Mouse (Mus musculus) neural tube, embryonic 12.5 days (tissue): ENCODE measurements around the gene 1190005I06Rik. TPM values are rescaled to one million over a fixed set of nuclear protein-coding genes. Genes with fewer than 3 reads are reported as not detected.
A peak's percentile ranks its signal among the peaks of the same experiment; 100 is the strongest.

ENCODE experiments used
- ATAC-seq: fragments of 200-750 bp; cut with Nextera tagmentation; 2 replicates; pipeline ENCODE4 v1.8.0; 2017; ENCODE audit warnings: low read depth, mild to moderate bottlenecking, moderate TSS enrichment, moderate library complexity; ENCODE audit not compliant: low FRiP score
- H3K27ac ChIP-seq: fragments of 300-500 bp; sonication (generic); 2 replicates; pipeline ENCODE4 v1.5.1; 2016
- H3K27me3 ChIP-seq: fragments of 300-500 bp; sonication (generic); replicated peaks from 2 replicates; pipeline ENCODE4 v1.6.1; 2016; ENCODE audit warnings: mild to moderate bottlenecking
- H3K36me3 ChIP-seq: fragments of 300-500 bp; sonication (generic); 2 replicates; pipeline ENCODE4 v1.6.1; 2016; ENCODE audit warnings: mild to moderate bottlenecking
- H3K4me1 ChIP-seq: fragments of 300-500 bp; sonication (generic); 2 replicates; pipeline ENCODE4 v1.6.1; 2016
- H3K4me2 ChIP-seq: fragments of 300-500 bp; sonication (generic); replicated peaks from 2 replicates; pipeline ENCODE4 v1.6.1; 2016; ENCODE audit warnings: mild to moderate bottlenecking
- H3K4me3 ChIP-seq: fragments of 300-500 bp; sonication (generic); 2 replicates; pipeline ENCODE4 v1.5.1; 2016
- H3K9ac ChIP-seq: fragments of 300-500 bp; sonication (generic); 2 replicates; pipeline ENCODE4 v1.6.1; 2016; ENCODE audit warnings: mild to moderate bottlenecking
- H3K9me3 ChIP-seq: fragments of 300-500 bp; sonication (generic); 2 replicates; pipeline ENCODE4 v1.6.1; 2016; ENCODE audit warnings: mild to moderate bottlenecking
- WGBS: fragments of 180-500 bp; shearing (Covaris S2); methylation state at CpG from one replicate; pipeline ENCODE4 v1.1.7; 2016; 5-methylcytosine and 5-hydroxymethylcytosine counted together
- polyA plus RNA-seq: library from polyadenylated mRNA; unstranded; fragments of >200 nt; fragmentation: Nextera tagmentation; extraction: Ambion mirVana; gene quantifications from 2 replicates; pipeline ENCODE4 v1.2.1, GENCODE M21; 2016

1190005I06Rik gene
- polyA plus RNA-seq, 1 experiment from 2014 or later: 6.3 TPM

DNA sequence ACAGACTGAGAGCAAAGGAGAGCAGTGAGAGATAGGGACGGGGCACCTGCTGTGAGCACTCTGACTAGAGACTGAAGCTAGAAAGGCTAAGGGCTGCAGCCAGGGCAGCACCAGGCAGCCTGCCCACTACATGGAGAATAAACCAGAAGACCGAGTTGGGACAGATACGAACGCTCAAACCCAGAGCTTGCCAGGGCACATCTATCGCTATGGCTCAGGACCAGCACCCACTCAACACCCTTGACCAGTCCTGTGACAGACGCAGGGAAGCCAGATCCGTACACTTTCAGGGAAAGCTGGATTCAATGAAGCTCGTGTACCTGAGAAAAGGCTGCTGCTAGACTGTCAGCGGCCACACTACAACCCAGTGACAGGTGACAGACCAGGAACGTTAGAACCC is 61.9 kb downstream of the 1190005I06Rik start:
- no peak overlapping the region for H3K27ac ChIP-seq
- 92% methylated on average over 10 of the region's 10 CpGs for WGBS
- peaks cover 14% of the 10 kb centered on the region for H3K4me1 ChIP-seq
- H3K4me3 ChIP-seq: no peak overlapping the region
- H3K9ac ChIP-seq: no peak overlapping the region
- no peaks in the 10 kb centered on the region for H3K27me3 ChIP-seq
- no peaks in the 10 kb centered on the region for H3K9me3 ChIP-seq
- no peak overlapping the region for H3K4me2 ChIP-seq
- peaks cover 18% of the 10 kb centered on the region for H3K36me3 ChIP-seq
- no peak for ATAC-seq

DNA sequence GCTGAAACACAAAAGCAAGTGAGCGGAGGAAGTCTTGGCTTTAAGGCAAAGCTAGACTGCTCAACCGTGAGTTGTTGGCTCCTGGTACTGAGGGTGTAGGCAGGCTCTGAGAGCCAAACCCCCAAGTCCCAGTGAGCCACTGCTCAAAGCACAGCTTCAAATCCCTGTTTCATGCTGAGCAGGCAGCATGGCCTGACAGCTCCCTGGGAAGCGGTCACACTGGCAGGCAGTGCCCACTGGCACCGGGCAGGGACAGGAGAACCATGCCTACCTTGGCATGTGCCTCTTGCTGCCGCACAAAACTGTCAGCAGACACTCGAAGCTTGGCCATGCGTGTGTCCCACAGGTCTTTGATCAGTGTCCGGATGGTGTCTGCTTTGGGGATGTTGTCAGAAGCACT is 65.6 kb downstream of the 1190005I06Rik start:
- Histone ChIP-seq H3K27ac (no peak overlapping the region), H3K4me1 (no peaks in the 10 kb centered on the region), H3K9ac (no peak overlapping the region), H3K27me3 (no peaks in the 10 kb centered on the region), H3K4me3 (no peak overlapping the region), H3K9me3 (no peaks in the 10 kb centered on the region), H3K36me3 (peaks cover 54% of the 10 kb centered on the region), H3K4me2 (no peak overlapping the region)
- 89% methylated on average over 8 of the region's 8 CpGs for WGBS
- no peak for ATAC-seq

DNA sequence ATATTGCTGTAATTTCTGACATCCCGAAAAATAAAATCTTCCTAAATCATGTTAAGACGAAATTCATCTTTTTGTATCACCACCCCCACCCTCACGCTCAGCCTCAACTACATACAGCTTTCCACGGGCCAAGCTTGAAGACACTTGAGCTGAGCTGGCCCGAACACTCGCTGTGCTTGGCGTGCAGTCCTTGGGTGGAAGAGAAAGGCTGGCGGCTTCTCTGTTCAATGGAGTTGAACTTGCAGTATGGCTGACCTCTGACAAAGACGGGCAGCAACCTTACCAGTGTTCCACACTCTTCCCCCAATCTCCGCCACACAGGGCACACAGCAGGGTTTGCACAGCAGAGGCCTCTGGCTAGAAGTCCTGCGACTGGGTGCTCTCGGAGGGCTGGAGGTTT is 66.1 kb downstream of the 1190005I06Rik start:
- Histone ChIP-seq H3K27ac (no peak overlapping the region), H3K27me3 (no peaks in the 10 kb centered on the region), H3K9ac (no peak overlapping the region), H3K36me3 (peaks cover 59% of the 10 kb centered on the region), H3K9me3 (no peaks in the 10 kb centered on the region), H3K4me3 (no peak overlapping the region), H3K4me2 (no peak overlapping the region), H3K4me1 (no peaks in the 10 kb centered on the region)
- no peak for ATAC-seq
- WGBS: 92% methylated on average over 12 of the region's 12 CpGs

DNA sequence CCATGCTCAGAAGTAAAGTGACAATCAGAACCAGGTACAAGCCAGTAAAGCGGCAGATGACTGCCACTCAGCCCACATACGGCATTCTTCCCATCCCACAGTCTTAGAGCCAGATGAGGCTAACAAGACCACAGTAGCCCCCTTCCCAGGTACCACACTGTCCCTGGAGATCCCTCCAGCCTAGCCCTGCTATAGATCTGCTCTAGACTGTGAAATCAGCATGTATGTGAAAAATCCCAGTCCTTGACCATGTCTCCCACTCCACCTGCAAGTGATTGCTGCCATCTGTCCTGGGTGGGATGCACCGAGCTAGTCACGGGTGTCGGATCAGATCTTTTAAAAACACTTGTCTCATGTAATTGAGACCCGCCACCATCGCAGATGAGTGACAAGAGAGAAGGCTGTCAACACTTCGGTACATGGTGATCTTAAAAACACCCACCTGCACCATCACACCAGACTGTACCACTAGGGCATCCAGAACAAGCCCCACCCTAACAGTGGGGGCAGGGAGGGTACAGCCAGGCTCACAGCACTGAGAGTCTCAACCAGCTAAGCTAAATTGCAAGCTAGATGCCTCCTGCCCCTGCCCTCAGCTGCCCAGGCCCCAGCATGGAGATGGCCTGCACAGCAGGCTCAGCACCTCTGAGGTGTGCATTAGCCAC is 67.0 kb downstream of the 1190005I06Rik start:
- Histone ChIP-seq H3K4me2 (no peak overlapping the region), H3K9ac (no peak overlapping the region), H3K27ac (no peak overlapping the region), H3K9me3 (no peaks in the 10 kb centered on the region), H3K4me1 (0 out of 2 replicates have a peak, but pooled peaks cover 7% of the 10 kb centered on the region), H3K27me3 (no peaks in the 10 kb centered on the region), H3K4me3 (no peak overlapping the region), H3K36me3 (peaks cover 67% of the 10 kb centered on the region)
- WGBS: 94% methylated on average over 8 of the region's 8 CpGs
- no peak for ATAC-seq

DNA sequence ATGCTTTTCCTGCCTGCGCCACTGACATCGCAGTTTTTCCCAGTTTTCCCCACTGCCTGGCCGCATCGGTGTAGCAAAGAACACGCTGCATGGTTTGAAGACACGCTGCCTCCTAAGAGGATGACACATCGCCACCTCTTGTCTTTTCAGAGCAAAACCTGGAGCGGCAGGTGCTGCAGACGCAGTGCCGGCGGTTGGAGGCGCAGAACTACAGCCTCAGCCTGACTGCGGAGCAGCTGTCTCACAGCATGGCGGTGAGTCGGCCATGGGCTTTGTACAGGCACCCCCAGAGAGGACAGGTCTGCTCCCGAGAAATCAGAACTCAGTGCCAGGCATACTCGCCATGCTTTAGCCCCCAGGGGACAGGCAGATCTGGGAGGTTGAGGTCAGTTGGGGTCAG is 69.6 kb downstream of the 1190005I06Rik start:
- H3K27ac ChIP-seq: no peak overlapping the region
- H3K4me3 ChIP-seq: no peak overlapping the region
- WGBS: 88% methylated on average over 17 of the region's 17 CpGs

DNA sequence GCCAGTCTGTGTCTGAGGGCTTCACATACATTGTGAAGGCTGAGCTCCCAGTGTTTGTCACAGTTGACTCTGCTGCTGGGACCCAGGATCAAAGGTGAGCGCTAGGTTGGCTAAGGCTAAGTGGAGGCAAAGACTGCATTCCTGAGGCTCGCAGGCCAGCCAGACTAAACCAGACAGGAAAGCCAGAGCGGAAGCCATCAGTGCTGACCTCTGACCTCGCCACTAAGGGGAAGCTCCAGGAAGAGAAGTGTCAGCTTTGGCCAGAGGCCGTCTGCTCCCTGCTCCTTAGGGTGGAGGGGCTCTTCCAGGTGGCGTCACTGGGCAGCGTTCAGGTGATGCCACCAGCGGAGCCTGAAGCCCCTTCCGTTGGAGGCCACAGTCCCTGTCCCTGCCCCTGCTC is 71.6 kb downstream of the 1190005I06Rik start:
- Histone ChIP-seq H3K4me3 (no peak overlapping the region), H3K9me3 (no peaks in the 10 kb centered on the region), H3K27ac (no peak overlapping the region), H3K9ac (no peak overlapping the region), H3K27me3 (no peaks in the 10 kb centered on the region), H3K4me1 (peaks cover 7% of the 10 kb centered on the region; the same call in 1 of the 2 replicates), H3K4me2 (no peak overlapping the region), H3K36me3 (peaks cover 98% of the 10 kb centered on the region)
- WGBS: 70% methylated on average over 9 of the region's 9 CpGs
- no peak for ATAC-seq

More for the DNA sequence above, 69.6 kb downstream of the 1190005I06Rik start:
- Histone ChIP-seq H3K36me3 (peaks cover 90% of the 10 kb centered on the region), H3K4me2 (no peak overlapping the region), H3K9me3 (no peaks in the 10 kb centered on the region), H3K9ac (no peak overlapping the region), H3K4me1 (peaks cover 7% of the 10 kb centered on the region; the same call in 1 of the 2 replicates), H3K27me3 (no peaks in the 10 kb centered on the region)
- no peak for ATAC-seq

DNA sequence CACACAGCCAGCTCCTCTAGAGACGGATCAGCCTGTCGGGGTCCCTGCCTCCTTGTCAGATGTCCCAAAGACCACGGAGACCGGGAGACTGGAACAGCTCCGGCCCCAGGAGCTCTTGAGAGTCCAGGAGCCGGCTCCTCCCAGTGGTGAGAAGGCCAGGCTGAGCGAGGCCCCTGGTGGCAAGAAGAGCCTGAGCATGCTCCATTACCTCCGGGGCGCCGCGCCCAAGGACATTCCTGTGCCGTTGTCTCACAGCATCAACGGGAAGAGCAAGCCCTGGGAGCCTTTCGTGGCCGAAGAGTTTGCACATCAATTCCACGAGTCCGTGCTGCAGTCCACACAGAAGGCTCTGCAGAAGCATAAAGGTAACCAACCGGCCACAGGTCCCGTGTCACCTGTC is 72.5 kb downstream of the 1190005I06Rik start:
- Histone ChIP-seq H3K36me3 (peaks cover 97% of the 10 kb centered on the region), H3K4me1 (peaks cover 7% of the 10 kb centered on the region; the same call in 1 of the 2 replicates), H3K4me3 (no peak overlapping the region), H3K4me2 (no peak overlapping the region), H3K9me3 (no peaks in the 10 kb centered on the region), H3K27me3 (no peaks in the 10 kb centered on the region), H3K27ac (no peak overlapping the region), H3K9ac (no peak overlapping the region)
- WGBS: 79% methylated on average over 19 of the region's 19 CpGs
- no peak for ATAC-seq

DNA sequence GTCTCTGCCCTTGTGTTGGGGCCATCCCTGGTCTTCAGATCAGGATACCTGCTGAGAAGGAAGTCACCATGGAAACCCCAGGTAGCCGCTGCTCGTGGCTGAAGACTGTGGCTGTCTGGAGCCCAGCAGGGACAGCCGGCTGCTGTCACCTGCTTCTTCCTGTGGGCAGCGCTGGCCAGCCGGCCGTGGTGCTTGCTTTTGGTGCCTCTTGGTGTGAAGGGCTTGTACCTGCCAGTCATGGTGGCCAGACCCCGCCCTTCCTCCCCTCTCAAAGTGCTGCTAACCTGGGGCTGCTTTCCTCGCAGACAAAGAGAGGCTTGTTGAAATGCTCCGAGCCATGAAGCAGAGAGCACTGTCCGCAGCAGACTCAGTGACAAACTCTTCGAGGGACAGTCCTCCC is 73.6 kb downstream of the 1190005I06Rik start:
- H3K9ac ChIP-seq: no peak overlapping the region
- H3K36me3 ChIP-seq: peaks cover 98% of the 10 kb centered on the region
- no peak for ATAC-seq
- 74% methylated on average over 11 of the region's 11 CpGs for WGBS
- H3K4me2 ChIP-seq: no peak overlapping the region
- no peak overlapping the region for H3K4me3 ChIP-seq
- H3K27me3 ChIP-seq: no peaks in the 10 kb centered on the region
- no peaks in the 10 kb centered on the region for H3K9me3 ChIP-seq
- H3K27ac ChIP-seq: no peak overlapping the region
- H3K4me1 ChIP-seq: peaks cover 7% of the 10 kb centered on the region; the same call in 1 of the 2 replicates

DNA sequence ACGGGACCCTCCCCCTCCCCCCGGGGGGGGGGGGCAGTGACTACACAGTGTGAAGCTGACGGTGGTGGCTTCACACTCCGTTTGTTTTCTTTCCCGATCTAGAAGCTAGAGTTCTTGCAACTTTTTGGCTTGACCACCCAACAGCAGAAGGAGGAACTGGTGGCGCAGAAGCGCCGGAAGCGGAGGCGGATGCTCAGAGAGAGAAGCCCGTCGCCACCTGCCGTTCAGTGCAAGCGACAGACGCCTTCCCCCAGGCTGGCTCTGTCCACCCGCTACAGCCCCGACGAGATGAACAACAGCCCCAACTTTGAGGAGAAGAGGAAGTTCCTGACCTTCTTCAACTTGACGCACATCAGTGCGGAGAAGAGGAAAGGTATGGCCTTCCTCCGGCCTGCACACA is 74.9 kb downstream of the 1190005I06Rik start:
- no peak for ATAC-seq
- WGBS: 87% methylated on average over 21 of the region's 21 CpGs
- Histone ChIP-seq H3K36me3 (peaks cover 98% of the 10 kb centered on the region), H3K27ac (no peak overlapping the region), H3K4me2 (no peak overlapping the region), H3K4me3 (no peak overlapping the region), H3K9ac (no peak overlapping the region), H3K27me3 (no peaks in the 10 kb centered on the region), H3K4me1 (peaks cover 7% of the 10 kb centered on the region; the same call in 1 of the 2 replicates), H3K9me3 (no peaks in the 10 kb centered on the region)

DNA sequence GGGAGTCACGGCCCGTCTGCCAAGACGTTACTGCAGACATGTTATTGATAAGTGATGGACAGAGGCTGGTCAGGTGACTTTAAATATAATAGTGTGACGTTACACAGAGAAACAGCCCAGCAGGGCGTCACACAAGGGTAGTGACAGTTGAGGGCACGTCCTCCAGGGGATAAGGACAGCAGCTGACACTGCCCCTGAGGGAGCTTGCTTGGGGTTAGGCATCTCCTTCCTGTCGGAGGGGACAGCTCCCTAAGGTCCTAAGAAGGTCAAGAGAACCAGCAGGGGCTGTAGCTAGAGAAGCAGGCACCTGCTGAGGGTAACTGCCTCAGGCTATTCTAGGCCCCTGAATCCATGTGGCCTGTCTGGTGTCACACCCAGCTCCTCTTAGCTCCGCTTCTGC is 75.9 kb downstream of the 1190005I06Rik start:
- H3K4me2 ChIP-seq: no peak overlapping the region
- WGBS: 82% methylated on average over 8 of the region's 8 CpGs
- no peak overlapping the region for H3K9ac ChIP-seq
- no peak for ATAC-seq
- no peaks in the 10 kb centered on the region for H3K27me3 ChIP-seq
- no peak overlapping the region for H3K27ac ChIP-seq
- H3K36me3 ChIP-seq: peaks cover 98% of the 10 kb centered on the region
- H3K9me3 ChIP-seq: no peaks in the 10 kb centered on the region
- no peak overlapping the region for H3K4me3 ChIP-seq
- peaks cover 12% of the 10 kb centered on the region; the same call in 1 of the 2 replicates for H3K4me1 ChIP-seq

DNA sequence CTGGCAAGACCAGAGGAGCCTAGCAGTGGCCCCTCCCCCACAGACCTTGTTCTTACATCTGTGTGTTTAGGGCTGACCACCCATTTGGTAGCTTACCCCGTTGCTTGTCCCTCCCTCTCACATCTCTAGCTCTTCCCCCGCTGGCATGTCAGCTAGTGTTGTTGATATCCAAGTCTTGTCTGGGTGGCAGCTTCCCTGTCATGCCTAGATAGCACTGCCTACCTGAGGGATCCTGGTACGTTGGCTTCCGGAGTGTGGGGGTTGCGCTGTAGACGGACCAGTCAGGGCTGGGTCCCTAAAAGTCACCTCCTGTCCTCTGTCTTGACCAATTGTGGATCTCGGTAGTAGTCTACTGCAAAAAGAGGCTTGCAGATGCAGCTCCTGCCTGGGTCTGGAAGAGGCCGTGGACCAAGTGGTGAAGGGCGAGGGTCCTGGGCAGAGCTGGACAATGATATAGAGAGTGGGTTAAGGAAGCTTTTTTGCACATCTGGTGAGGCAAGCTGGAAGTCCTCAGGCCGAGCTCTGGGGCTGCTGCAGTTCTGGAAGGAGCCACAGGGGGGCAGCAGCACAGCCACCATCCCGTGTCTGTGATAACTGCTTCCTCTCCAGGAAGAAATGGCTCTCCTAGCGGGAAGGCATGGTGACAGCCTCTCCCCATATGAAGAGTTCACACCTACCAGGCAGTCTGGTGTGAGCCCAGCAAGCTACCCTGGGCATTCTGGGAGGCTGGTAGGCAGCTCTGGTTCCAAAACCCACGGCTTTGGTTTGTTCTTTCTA is 77.3 kb downstream of the 1190005I06Rik start:
- H3K36me3 ChIP-seq: peaks cover 94% of the 10 kb centered on the region
- peaks cover 19% of the 10 kb centered on the region for H3K4me1 ChIP-seq
- 0 out of 2 replicates have a peak overlapping the region, but pooled peaks have one; percentile 20 for H3K27ac ChIP-seq
- H3K9me3 ChIP-seq: no peaks in the 10 kb centered on the region
- H3K27me3 ChIP-seq: no peaks in the 10 kb centered on the region
- H3K9ac ChIP-seq: no peak overlapping the region
- no peak overlapping the region for H3K4me3 ChIP-seq
- no peak for ATAC-seq
- 60% methylated on average over 13 of the region's 13 CpGs for WGBS
- H3K4me2 ChIP-seq: no peak overlapping the region

DNA sequence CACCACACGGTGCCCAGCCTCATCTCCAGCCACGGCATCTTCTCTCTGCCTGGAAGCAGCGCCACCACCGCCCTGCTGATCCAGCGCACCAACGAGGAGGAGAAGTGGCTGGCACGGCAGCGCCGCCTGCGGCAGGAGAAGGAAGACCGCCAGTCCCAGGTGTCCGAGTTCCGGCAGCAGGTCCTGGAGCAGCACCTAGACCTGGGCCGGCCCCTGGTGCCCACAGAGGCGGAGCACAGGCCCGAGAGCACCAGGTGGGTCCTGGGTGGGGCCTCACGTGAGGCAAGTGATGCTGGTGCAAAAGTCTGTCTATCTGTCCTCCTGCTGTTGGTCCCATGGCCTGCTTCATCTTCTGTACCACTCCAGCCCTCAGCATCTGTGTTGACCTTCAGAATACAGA is 78.3 kb downstream of the 1190005I06Rik start:
- 95% methylated on average over 17 of the region's 17 CpGs for WGBS
- H3K9me3 ChIP-seq: no peaks in the 10 kb centered on the region
- H3K4me3 ChIP-seq: no peak overlapping the region
- no peak overlapping the region for H3K4me2 ChIP-seq
- no peaks in the 10 kb centered on the region for H3K27me3 ChIP-seq
- peaks cover 85% of the 10 kb centered on the region for H3K36me3 ChIP-seq
- H3K27ac ChIP-seq: no peak overlapping the region
- H3K9ac ChIP-seq: no peak overlapping the region
- peaks cover 28% of the 10 kb centered on the region for H3K4me1 ChIP-seq
- no peak for ATAC-seq
